Mouse (Mus musculus): ENCODE data around the gene Atp8b5.

- TF ChIP-seq MAFK (IDR thresholded peaks at IDR 0.05; ENCODE audit: insufficient read depth, low read depth, low read length): no peak
- TF ChIP-seq ZNF384 (IDR thresholded peaks at IDR 0.05; ENCODE audit: low read depth, low read length): no peak
Observed at GRCm38 (mm10) chr4:43380951-43381350, 114.0 kb downstream of the Atp8b5 start.
